Mouse (Mus musculus) MEL (cell line): ENCODE data around the gene Chrnd. TPM values are rescaled to one million over a fixed set of nuclear protein-coding genes. Genes with fewer than 3 reads are reported as not detected.
A peak's percentile ranks its signal among the peaks of the same experiment; 100 is the strongest.

Source experiments
- DNase-seq: peaks from one replicate; pipeline ENCODE4 v3.0.0; 2011; ENCODE audit warnings: low read depth, low spot score
- H3K27ac ChIP-seq: 2 replicates; pipeline ENCODE4 v1.5.1; 2012; ENCODE audit warnings: low read depth, mild to moderate bottlenecking, control low read depth, low read length, moderate library complexity; ENCODE audit not compliant: control insufficient read depth
- H3K27me3 ChIP-seq, 2 experiments: fragments of 150-350 bp in 1 of 2; sonication (generic) in 1 of 2; 2 replicates each; pipeline ENCODE4 v1.6.1; 2012; ENCODE audit warnings: low read length in 2 of 2, mild to moderate bottlenecking in 2 of 2, improper control_type of control experiment in 1 of 2, moderate library complexity in 1 of 2; ENCODE audit not compliant: insufficient read depth in 2 of 2, control insufficient read depth in 1 of 2
- H3K36me3 ChIP-seq, 2 experiments: 2 replicates each; pipeline ENCODE4 v1.6.1; 2012 to 2014; ENCODE audit warnings: low read length in 2 of 2, improper control_type of control experiment in 1 of 2, inconsistent platforms in 1 of 2, mild to moderate bottlenecking in 1 of 2; ENCODE audit not compliant: insufficient read depth in 2 of 2, control insufficient read depth in 1 of 2
- H3K4me1 ChIP-seq, 2 experiments: fragments of 150-350 bp in 1 of 2; sonication (generic) in 1 of 2; 2 replicates each; pipeline ENCODE4 v1.6.1; 2012; ENCODE audit warnings: low read length in 2 of 2, improper control_type of control experiment in 1 of 2, mild to moderate bottlenecking in 1 of 2; ENCODE audit not compliant: insufficient read depth in 2 of 2, control insufficient read depth in 1 of 2
- H3K4me3 ChIP-seq, 2 experiments: fragments of 150-350 bp in 1 of 2; sonication (generic) in 1 of 2; 2 replicates each; pipeline ENCODE4 v1.5.1; 2012; ENCODE audit warnings: low read depth in 2 of 2, low read length in 2 of 2, mild to moderate bottlenecking in 2 of 2, moderate library complexity in 2 of 2, control low read depth in 1 of 2, improper control_type of control experiment in 1 of 2; ENCODE audit not compliant: control insufficient read depth in 1 of 2, insufficient read depth in 1 of 2
- H3K79me2 ChIP-seq: 2 replicates; pipeline ENCODE4 v1.6.1; 2012; ENCODE audit warnings: mild to moderate bottlenecking, low read length, moderate library complexity; ENCODE audit not compliant: control insufficient read depth, poor library complexity, insufficient read depth
- H3K9ac ChIP-seq: 2 replicates; pipeline ENCODE4 v1.6.1; 2012; ENCODE audit warnings: low read depth, mild to moderate bottlenecking, control low read depth, low read length, moderate library complexity; ENCODE audit not compliant: control insufficient read depth, poor library complexity, severe bottlenecking
- H3K9me3 ChIP-seq: fragments of 150-350 bp; sonication (generic); replicated peaks from 2 replicates; pipeline ENCODE4 v1.6.1; 2012; ENCODE audit warnings: mild to moderate bottlenecking, low read length, improper control_type of control experiment, moderate library complexity; ENCODE audit not compliant: insufficient read depth
- BHLHE40 ChIP-seq: IDR thresholded peaks from 2 replicates; pipeline ENCODE4 v1.6.1; 2012; ENCODE audit warnings: low read depth, mild to moderate bottlenecking, inconsistent platforms, low read length, improper control_type of control experiment, borderline replicate concordance
- CHD2 ChIP-seq: IDR thresholded peaks from 2 replicates; pipeline ENCODE4 v1.6.1; 2011; ENCODE audit warnings: low read length, improper control_type of control experiment
- CTCF ChIP-seq, 3 experiments: IDR thresholded peaks in 2 of 3; conservative IDR thresholded peaks in 1 of 3; 2 replicates each; pipeline ENCODE4 v1.5.1; 2011 to 2012; ENCODE audit warnings: low read length in 3 of 3, low read depth in 2 of 3, mild to moderate bottlenecking in 2 of 3, improper control_type of control experiment in 1 of 3, inconsistent platforms in 1 of 3, mixed read lengths in 1 of 3, moderate library complexity in 1 of 3; ENCODE audit not compliant: control insufficient read depth in 1 of 3, insufficient read depth in 1 of 3, poor library complexity in 1 of 3, severe bottlenecking in 1 of 3
- E2F4 ChIP-seq: IDR thresholded peaks from 2 replicates; pipeline ENCODE4 v1.6.1; 2011; ENCODE audit warnings: low read depth, low read length, improper control_type of control experiment, borderline replicate concordance
- ELF1 ChIP-seq: IDR thresholded peaks from 2 replicates; pipeline ENCODE4 v1.6.1; 2014; ENCODE audit warnings: low read depth, mild to moderate bottlenecking, inconsistent platforms, low read length, improper control_type of control experiment, moderate library complexity
- GATA1 ChIP-seq: IDR thresholded peaks from 2 replicates; pipeline ENCODE4 v1.6.1; 2011; ENCODE audit warnings: low read depth, low read length, improper control_type of control experiment
- HCFC1 ChIP-seq: IDR thresholded peaks from 2 replicates; pipeline ENCODE4 v1.6.1; 2012; ENCODE audit warnings: low read depth, mild to moderate bottlenecking, inconsistent platforms, low read length, improper control_type of control experiment, moderate library complexity
- MAFK ChIP-seq: IDR thresholded peaks from 2 replicates; pipeline ENCODE4 v1.6.1; 2011; ENCODE audit warnings: low read depth, mild to moderate bottlenecking, low read length, improper control_type of control experiment, borderline replicate concordance
- MXI1 ChIP-seq: IDR thresholded peaks from 2 replicates; pipeline ENCODE4 v1.6.1; 2011; ENCODE audit warnings: mild to moderate bottlenecking, low read depth, low read length, improper control_type of control experiment
- NRF1 ChIP-seq: IDR thresholded peaks from 2 replicates; pipeline ENCODE4 v1.6.1; 2014; ENCODE audit warnings: low read depth, mild to moderate bottlenecking, inconsistent platforms, low read length, improper control_type of control experiment, moderate library complexity; ENCODE audit not compliant: poor library complexity, insufficient read depth, severe bottlenecking
- POLR2A ChIP-seq, 2 experiments: IDR thresholded peaks; 2 replicates each; pipeline ENCODE4 v1.6.1; 2011 to 2012; ENCODE audit warnings: low read length in 2 of 2, mild to moderate bottlenecking in 2 of 2, control low read depth in 1 of 2, improper control_type of control experiment in 1 of 2, low read depth in 1 of 2, moderate library complexity in 1 of 2; ENCODE audit not compliant: control insufficient read depth in 1 of 2, insufficient read depth in 1 of 2, poor library complexity in 1 of 2
- POLR2AphosphoS2 ChIP-seq: IDR thresholded peaks from 2 replicates; pipeline ENCODE4 v1.6.1; 2011; ENCODE audit warnings: low read length, improper control_type of control experiment
- POLR2AphosphoS5 ChIP-seq: IDR thresholded peaks from 2 replicates; pipeline ENCODE4 v1.6.1; 2012; ENCODE audit warnings: low read depth, borderline replicate concordance, mild to moderate bottlenecking, inconsistent platforms, low read length, moderate library complexity, mixed read lengths
- RAD21 ChIP-seq: IDR thresholded peaks from 2 replicates; pipeline ENCODE4 v1.6.1; 2011; ENCODE audit warnings: mild to moderate bottlenecking, low read depth, low read length, improper control_type of control experiment
- RCOR1 ChIP-seq: IDR thresholded peaks from 2 replicates; pipeline ENCODE4 v1.6.1; 2012; ENCODE audit warnings: low read depth, mild to moderate bottlenecking, inconsistent platforms, low read length, improper control_type of control experiment
- SMC3 ChIP-seq: IDR thresholded peaks from 2 replicates; pipeline ENCODE4 v1.6.1; 2011; ENCODE audit warnings: low read depth, low read length, improper control_type of control experiment
- TAL1 ChIP-seq: IDR thresholded peaks from 2 replicates; pipeline ENCODE4 v1.6.1; 2012; ENCODE audit warnings: mild to moderate bottlenecking, inconsistent platforms, low read length, moderate library complexity, mixed read lengths
- ZC3H11A ChIP-seq: IDR thresholded peaks from 2 replicates; pipeline ENCODE4 v1.6.1; 2012; ENCODE audit warnings: low read depth, mild to moderate bottlenecking, inconsistent platforms, low read length, improper control_type of control experiment
- polyA plus RNA-seq, 2 experiments: library from polyadenylated mRNA; stranded (reverse) in 1 of 2; unstranded in 1 of 2; fragments of >175 nt in 1 of 2; fragments of >200 nt in 1 of 2; gene quantifications; 2 replicates each; pipeline versions ENCODE4 v1.2.1 to v1.2.4; 2012; ENCODE audit warnings: low replicate concordance in 2 of 2, low read depth in 1 of 2; ENCODE audit not compliant: insufficient read length in 2 of 2, insufficient read depth in 1 of 2, missing spikeins in 1 of 2
- total RNA-seq: library from RNA; depleted of rRNA; stranded (reverse); fragments of 300-350 nt; gene quantifications from 2 replicates; pipeline ENCODE4 v1.2.3, GENCODE M21; 2012

Gene Chrnd
- total and polyA plus RNA-seq, 3 experiments: not detected

GRCm38 (mm10) chr1:87186261-87187036, 4.0 kb upstream of the Chrnd start:
- Histone ChIP-seq H3K36me3 (peaks cover 0 to 5% of the 10 kb centered on the region in 2 experiments; a peak in 2 of 4 replicates), H3K4me3 (peak overlapping the region; percentile 55 to 62), H3K9ac (peak overlapping the region; percentile 40; the same call in 1 of the 2 replicates)
- TF ChIP-seq TAL1: no peak
- TF ChIP-seq NRF1: no peak
- TF ChIP-seq ELF1: no peak
- TF ChIP-seq CHD2: no peak
- no peak for TF ChIP-seq E2F4
- TF ChIP-seq POLR2AphosphoS2: no peak
- no peak for TF ChIP-seq POLR2AphosphoS5
- TF ChIP-seq RCOR1: no peak
- TF ChIP-seq POLR2A (IDR thresholded peaks at IDR 0.05; ENCODE audit: control insufficient read depth in 1 of 2, insufficient read depth in 1 of 2, low read depth in 1 of 2, low read length in 2 of 2, poor library complexity in 1 of 2): no peak
- TF ChIP-seq BHLHE40: no peak
- TF ChIP-seq SMC3: no peak
- TF ChIP-seq, all 39 proteins: peak for 0
- Histone ChIP-seq H3K4me1 (peaks cover 0 to 9% of the 10 kb centered on the region in 2 experiments; a peak in 2 of 4 replicates), H3K27ac (no peak overlapping the region), H3K9me3 (no peaks in the 10 kb centered on the region), H3K27me3 (peaks cover 5 to 6% of the 10 kb centered on the region in 2 experiments; a peak in 3 of 4 replicates), H3K79me2 (no peaks in the 10 kb centered on the region)
- DNase-seq: no peak

GRCm38 (mm10) chr1:87187037-87187355, 3.4 kb upstream of the Chrnd start:
- Histone ChIP-seq H3K9me3 (no peaks in the 10 kb centered on the region), H3K27me3 (peaks cover 5 to 7% of the 10 kb centered on the region in 2 experiments; a peak in 3 of 4 replicates), H3K4me3 (peak overlapping the region; percentile 55 to 62), H3K9ac (peak overlapping the region; percentile 40; the same call in 1 of the 2 replicates), H3K79me2 (no peaks in the 10 kb centered on the region), H3K36me3 (peaks cover 0 to under 1% of the 10 kb centered on the region in 2 experiments; a peak in 1 of 4 replicates), H3K4me1 (peaks cover 0 to 5% of the 10 kb centered on the region in 2 experiments; a peak in 1 of 4 replicates), H3K27ac (no peak overlapping the region)
- TF ChIP-seq MAFK (no peak), POLR2AphosphoS2 (no peak), CTCF (IDR thresholded peaks at IDR 0.05 in 2 of 3, conservative IDR thresholded peaks at IDR 0.05 in 1 of 3; ENCODE audit: control insufficient read depth in 1 of 3, insufficient read depth in 1 of 3, low read depth in 2 of 3, low read length in 3 of 3, poor library complexity in 1 of 3, severe bottlenecking in 1 of 3) (peak; percentile 74 to 99 (median 91)), GATA1 (no peak), SMC3 (peak; percentile 64), RAD21 (peak; percentile 83), HCFC1 (no peak), ZC3H11A (peak; percentile 63), MXI1 (no peak), RCOR1 (0 out of 2 replicates have a peak, but pooled peaks have one; percentile 12)
- DNase-seq: peak; percentile 66
